Mouse (Mus musculus) lung, embryonic 15.5 days (tissue): ENCODE measurements around the gene Twnk. TPM values are rescaled to one million over a fixed set of nuclear protein-coding genes. Genes with fewer than 3 reads are reported as not detected.

Experiments
- ATAC-seq: fragments of 200-750 bp; cut with Nextera tagmentation; 2 replicates; pipeline ENCODE4 v1.8.0; 2017; ENCODE audit warnings: moderate number of reproducible peaks, borderline replicate concordance; ENCODE audit not compliant: low FRiP score, low TSS enrichment; ENCODE audit errors: extremely low read depth
- H3K27ac ChIP-seq: fragments of 300-500 bp; sonication (generic); 2 replicates; pipeline ENCODE4 v1.5.1; 2015; ENCODE audit warnings: moderate library complexity, mild to moderate bottlenecking, inconsistent platforms
- H3K27me3 ChIP-seq: fragments of 300-500 bp; sonication (generic); 2 replicates; pipeline ENCODE4 v1.6.1; 2015; ENCODE audit warnings: inconsistent platforms
- H3K36me3 ChIP-seq: fragments of 300-500 bp; sonication (generic); 2 replicates; pipeline ENCODE4 v1.6.1; 2015; ENCODE audit warnings: inconsistent platforms
- H3K4me1 ChIP-seq: fragments of 300-500 bp; sonication (generic); 2 replicates; pipeline ENCODE4 v1.6.1; 2015; ENCODE audit warnings: inconsistent platforms
- H3K4me2 ChIP-seq: fragments of 300-500 bp; sonication (generic); 2 replicates; pipeline ENCODE4 v1.6.1; 2015; ENCODE audit warnings: inconsistent platforms, mild to moderate bottlenecking, moderate library complexity
- H3K4me3 ChIP-seq: fragments of 300-500 bp; sonication (generic); 2 replicates; pipeline ENCODE4 v1.5.1; 2015; ENCODE audit warnings: mild to moderate bottlenecking, inconsistent platforms
- H3K9ac ChIP-seq: fragments of 300-500 bp; sonication (generic); 2 replicates; pipeline ENCODE4 v1.6.1; 2015; ENCODE audit warnings: inconsistent platforms
- H3K9me3 ChIP-seq: fragments of 300-500 bp; sonication (generic); 2 replicates; pipeline ENCODE4 v1.6.1; 2016; ENCODE audit warnings: inconsistent platforms
- WGBS: fragments of 180-500 bp; shearing (Covaris S2); methylation state at CpG from one replicate; pipeline ENCODE4 v1.1.7; 2015; 5-methylcytosine and 5-hydroxymethylcytosine counted together
- polyA plus RNA-seq: library from polyadenylated mRNA; unstranded; fragments of >200 nt; fragmentation: Nextera tagmentation; extraction: Ambion mirVana; gene quantifications from 2 replicates; pipeline ENCODE4 v1.2.1, GENCODE M21; 2015

Gene Twnk
- polyA plus RNA-seq, 1 experiment from 2014 or later = 20.8 TPM

- peaks cover 40% of the 10 kb centered on the region for H3K4me1 ChIP-seq
- H3K9me3 ChIP-seq = no peaks in the 10 kb centered on the region
- H3K4me3 ChIP-seq = no peak overlapping the region
- no peak for ATAC-seq
- H3K4me2 ChIP-seq = no peak overlapping the region
- no peak overlapping the region for H3K9ac ChIP-seq
- no peak overlapping the region for H3K27ac ChIP-seq
- no peaks in the 10 kb centered on the region for H3K27me3 ChIP-seq
- WGBS = 51% methylated on average over 6 of the region's 6 CpGs
- H3K36me3 ChIP-seq = no peaks in the 10 kb centered on the region
These were observed 17.6 kb upstream of the Twnk start for GRCm38 (mm10) chr19:44987851-44988250.

GRCm38 (mm10) chr19:44988321-44988720 is 17.1 kb upstream of the Twnk start:
- Histone ChIP-seq H3K27me3 (no peaks in the 10 kb centered on the region), H3K27ac (no peak overlapping the region), H3K4me1 (peaks cover 40% of the 10 kb centered on the region), H3K4me2 (peak overlapping the region; percentile 100), H3K9ac (no peak overlapping the region; the same call in 1 of the 2 replicates), H3K36me3 (no peaks in the 10 kb centered on the region), H3K9me3 (no peaks in the 10 kb centered on the region), H3K4me3 (peak overlapping the region; percentile 64)
- ATAC-seq = no peak
- WGBS = 21% methylated on average over 9 of the region's 9 CpGs

- peak; percentile 66; the same call in 1 of the 2 replicates for ATAC-seq
- peaks cover 40% of the 10 kb centered on the region for H3K4me1 ChIP-seq
- no peaks in the 10 kb centered on the region for H3K36me3 ChIP-seq
- no peak within 1 kb of the TSS for H3K27ac ChIP-seq
- H3K27me3 ChIP-seq = no peaks in the 10 kb centered on the region
- H3K4me2 ChIP-seq = peak within 1 kb of the TSS; percentile 100
- no peaks in the 10 kb centered on the region for H3K9me3 ChIP-seq
- peak within 1 kb of the TSS; percentile 64 for H3K4me3 ChIP-seq
- peak within 1 kb of the TSS; percentile 71 for H3K9ac ChIP-seq
- under 1% methylated on average over 54 of the region's 58 CpGs for WGBS
These were observed 16.5 kb upstream of the Twnk start, which contains the start of gene Sema4g for GRCm38 (mm10) chr19:44988831-44989566. Gene Sema4g, plus strand, starts transcription at chr19:44989101.

- no peak for ATAC-seq
- 8% methylated on average over 22 of the region's 22 CpGs for WGBS
- Histone ChIP-seq H3K4me3 (peak overlapping the region; percentile 64), H3K27me3 (no peaks in the 10 kb centered on the region), H3K4me2 (peak overlapping the region; percentile 100), H3K9me3 (no peaks in the 10 kb centered on the region), H3K4me1 (peaks cover 40% of the 10 kb centered on the region), H3K36me3 (no peaks in the 10 kb centered on the region), H3K27ac (no peak overlapping the region), H3K9ac (peak overlapping the region; percentile 71)
These were observed 15.6 kb upstream of the Twnk start for GRCm38 (mm10) chr19:44989567-44990495.

GRCm38 (mm10) chr19:44991031-44991430 is 14.4 kb upstream of the Twnk start:
- Histone ChIP-seq H3K4me3 (no peak overlapping the region), H3K27me3 (no peaks in the 10 kb centered on the region), H3K9ac (no peak overlapping the region), H3K4me1 (peaks cover 40% of the 10 kb centered on the region), H3K36me3 (no peaks in the 10 kb centered on the region), H3K27ac (no peak overlapping the region), H3K9me3 (no peaks in the 10 kb centered on the region), H3K4me2 (peak overlapping the region; percentile 22; the same call in 1 of the 2 replicates)
- WGBS = 60% methylated on average over 8 of the region's 8 CpGs
- no peak for ATAC-seq

- Histone ChIP-seq H3K4me1 (peaks cover 40% of the 10 kb centered on the region), H3K36me3 (no peaks in the 10 kb centered on the region), H3K9me3 (no peaks in the 10 kb centered on the region), H3K4me2 (no peak overlapping the region), H3K27me3 (no peaks in the 10 kb centered on the region), H3K27ac (no peak overlapping the region), H3K4me3 (no peak overlapping the region), H3K9ac (no peak overlapping the region)
- ATAC-seq = no peak
- 37% methylated on average over 7 of the region's 7 CpGs for WGBS
These were observed 13.2 kb upstream of the Twnk start for GRCm38 (mm10) chr19:44992246-44992645.

- Histone ChIP-seq H3K9me3 (no peaks in the 10 kb centered on the region), H3K4me1 (peaks cover 40% of the 10 kb centered on the region), H3K4me2 (no peak overlapping the region), H3K4me3 (no peak overlapping the region), H3K36me3 (no peaks in the 10 kb centered on the region), H3K27me3 (no peaks in the 10 kb centered on the region), H3K27ac (no peak overlapping the region), H3K9ac (no peak overlapping the region)
- ATAC-seq = no peak
- 42% methylated on average over 7 of the region's 7 CpGs for WGBS
These were observed 12.8 kb upstream of the Twnk start for GRCm38 (mm10) chr19:44992712-44993111.

- ATAC-seq = no peak
- Histone ChIP-seq H3K9ac (no peak overlapping the region), H3K4me1 (no peaks in the 10 kb centered on the region), H3K4me2 (no peak overlapping the region), H3K27me3 (no peaks in the 10 kb centered on the region), H3K27ac (no peak overlapping the region), H3K36me3 (0 out of 2 replicates have a peak, but pooled peaks cover 3% of the 10 kb centered on the region), H3K9me3 (no peaks in the 10 kb centered on the region), H3K4me3 (no peak overlapping the region)
- WGBS = 78% methylated on average over 11 of the region's 11 CpGs
These were observed 7.7 kb upstream of the Twnk start for GRCm38 (mm10) chr19:44997786-44998185.

GRCm38 (mm10) chr19:44999647-45000046 is 5.8 kb upstream of the Twnk start:
- peaks cover 13% of the 10 kb centered on the region; the same call in 1 of the 2 replicates for H3K36me3 ChIP-seq
- no peak for ATAC-seq

GRCm38 (mm10) chr19:45002301-45002700 is 3.2 kb upstream of the Twnk start:
- Histone ChIP-seq H3K9ac (no peak overlapping the region), H3K4me2 (no peak overlapping the region), H3K27ac (no peak overlapping the region), H3K4me1 (peaks cover 14% of the 10 kb centered on the region), H3K36me3 (peaks cover 13% of the 10 kb centered on the region; the same call in 1 of the 2 replicates), H3K4me3 (no peak overlapping the region), H3K27me3 (no peaks in the 10 kb centered on the region), H3K9me3 (no peaks in the 10 kb centered on the region)
- ATAC-seq = no peak
- 56% methylated on average over 3 of the region's 3 CpGs for whole genome bisulfite sequencing

More at GRCm38 (mm10) chr19:44999647-45000046, 5.8 kb upstream of the Twnk start:
- no peak overlapping the region for H3K4me2 ChIP-seq
- H3K9me3 ChIP-seq = no peaks in the 10 kb centered on the region
- 80% methylated on average over 8 of the region's 8 CpGs for WGBS
- H3K4me1 ChIP-seq = no peaks in the 10 kb centered on the region
- no peak overlapping the region for H3K4me3 ChIP-seq
- H3K27me3 ChIP-seq = no peaks in the 10 kb centered on the region
- no peak overlapping the region for H3K27ac ChIP-seq
- H3K9ac ChIP-seq = no peak overlapping the region

- H3K27me3 ChIP-seq = no peaks in the 10 kb centered on the region
These were observed 1.5 kb upstream of the Twnk start for GRCm38 (mm10) chr19:45003740-45004516.

More at GRCm38 (mm10) chr19:45003740-45004516, 1.5 kb upstream of the Twnk start:
- Histone ChIP-seq H3K27ac (no peak overlapping the region), H3K36me3 (peaks cover 14% of the 10 kb centered on the region; the same call in 1 of the 2 replicates), H3K9me3 (no peaks in the 10 kb centered on the region), H3K4me1 (peaks cover 26% of the 10 kb centered on the region), H3K9ac (no peak overlapping the region), H3K4me2 (no peak overlapping the region), H3K4me3 (no peak overlapping the region)
- no peak for ATAC-seq
- 83% methylated on average over 7 of the region's 7 CpGs for WGBS
